Mouse (Mus musculus) MEL (cell line): ENCODE results near the gene Vti1b.

Experiments
- NRF1 ChIP-seq: IDR thresholded peaks from 2 replicates; pipeline ENCODE4 v1.6.1; 2014; ENCODE audit warnings: low read depth, mild to moderate bottlenecking, inconsistent platforms, low read length, improper control_type of control experiment, moderate library complexity; ENCODE audit not compliant: poor library complexity, insufficient read depth, severe bottlenecking
- POLR2A ChIP-seq, 2 experiments: IDR thresholded peaks; 2 replicates each; pipeline ENCODE4 v1.6.1; 2011 to 2012; ENCODE audit warnings: low read length in 2 of 2, mild to moderate bottlenecking in 2 of 2, control low read depth in 1 of 2, improper control_type of control experiment in 1 of 2, low read depth in 1 of 2, moderate library complexity in 1 of 2; ENCODE audit not compliant: control insufficient read depth in 1 of 2, insufficient read depth in 1 of 2, poor library complexity in 1 of 2
- POLR2AphosphoS5 ChIP-seq: IDR thresholded peaks from 2 replicates; pipeline ENCODE4 v1.6.1; 2012; ENCODE audit warnings: low read depth, borderline replicate concordance, mild to moderate bottlenecking, inconsistent platforms, low read length, moderate library complexity, mixed read lengths

GRCm38 (mm10) chr12:79162876-79163275 lies 9.6 kb downstream of the Vti1b start:
- TF ChIP-seq NRF1 = no peak
- no peak for TF ChIP-seq POLR2A (IDR thresholded peaks at IDR 0.05; ENCODE audit: control insufficient read depth in 1 of 2, insufficient read depth in 1 of 2, low read depth in 1 of 2, low read length in 2 of 2, poor library complexity in 1 of 2)
- no peak for TF ChIP-seq POLR2AphosphoS5
